Mouse (Mus musculus): Measurements from ENCODE around the gene Strn4. TPM values are rescaled to one million over a fixed set of nuclear protein-coding genes. Genes with fewer than 3 reads are reported as not detected.

The Strn4 gene
- polyA plus RNA-seq, 1 experiment from 2014 or later: 90.9 TPM

- H3K9ac ChIP-seq (ENCODE audit: low read length): peak overlapping the region; percentile 86
- H3K4me3 ChIP-seq (ENCODE audit: control insufficient read depth in 1 of 2, insufficient read depth in 1 of 2, low read depth in 1 of 2, low read length in 2 of 2): peak overlapping the region; percentile 61 to 64
- H3K4me2 ChIP-seq (ENCODE audit: low read length): peak overlapping the region; percentile 88
- no peaks in the 10 kb centered on the region for H3K27me3 ChIP-seq (ENCODE audit: control insufficient read depth, insufficient read depth, low read length)
- H3K36me3 ChIP-seq (ENCODE audit: control insufficient read depth, insufficient read depth, low read length): peaks cover 16% of the 10 kb centered on the region; the same call in 1 of the 2 replicates
- no peak for ATAC-seq (ENCODE audit: insufficient number of reproducible peaks, insufficient read depth, low FRiP score, low read depth)
- H3K4me1 ChIP-seq (ENCODE audit: control insufficient read depth in 2 of 2, insufficient read depth in 2 of 2, low read length in 2 of 2): peaks cover 21 to 36% of the 10 kb centered on the region in 2 experiments
- H3K27ac ChIP-seq (replicated peaks in 1 of 2; ENCODE audit: control insufficient read depth in 1 of 2, insufficient read depth in 1 of 2, low read depth in 2 of 2, low read length in 2 of 2): peak overlapping the region in 1 of 2 experiments; percentile 61; a peak in 2 of 4 replicates
- no peaks in the 10 kb centered on the region for H3K9me3 ChIP-seq (ENCODE audit: control insufficient read depth, low read length)
- 9% methylated on average over 11 of the region's 11 CpGs for WGBS
These were observed 33.0 kb upstream of the Strn4 start for GRCm38 (mm10) chr7:16782555-16783125.

GRCm38 (mm10) chr7:16783224-16783688 is 32.4 kb upstream of the Strn4 start:
- no peak for ATAC-seq (ENCODE audit: insufficient number of reproducible peaks, insufficient read depth, low FRiP score, low read depth)
- Histone ChIP-seq H3K4me1 (ENCODE audit: control insufficient read depth in 2 of 2, insufficient read depth in 2 of 2, low read length in 2 of 2) (peaks cover 21 to 36% of the 10 kb centered on the region in 2 experiments), H3K36me3 (ENCODE audit: control insufficient read depth, insufficient read depth, low read length) (peaks cover 16% of the 10 kb centered on the region; the same call in 1 of the 2 replicates), H3K9me3 (ENCODE audit: control insufficient read depth, low read length) (no peaks in the 10 kb centered on the region), H3K4me2 (ENCODE audit: low read length) (peak overlapping the region; percentile 88), H3K27me3 (ENCODE audit: control insufficient read depth, insufficient read depth, low read length) (no peaks in the 10 kb centered on the region), H3K9ac (ENCODE audit: low read length) (peak overlapping the region; percentile 86), H3K27ac (replicated peaks in 1 of 2; ENCODE audit: control insufficient read depth in 1 of 2, insufficient read depth in 1 of 2, low read depth in 2 of 2, low read length in 2 of 2) (peak overlapping the region; percentile 50 to 61), H3K4me3 (ENCODE audit: control insufficient read depth in 1 of 2, insufficient read depth in 1 of 2, low read depth in 1 of 2, low read length in 2 of 2) (peak overlapping the region; percentile 61 to 64)
- 18% methylated on average over 10 of the region's 10 CpGs for WGBS

- Histone ChIP-seq H3K4me3 (ENCODE audit: control insufficient read depth in 1 of 2, insufficient read depth in 1 of 2, low read depth in 1 of 2, low read length in 2 of 2) (peak overlapping the region; percentile 61 to 64), H3K9me3 (ENCODE audit: control insufficient read depth, low read length) (no peaks in the 10 kb centered on the region), H3K27me3 (ENCODE audit: control insufficient read depth, insufficient read depth, low read length) (no peaks in the 10 kb centered on the region), H3K27ac (replicated peaks in 1 of 2; ENCODE audit: control insufficient read depth in 1 of 2, insufficient read depth in 1 of 2, low read depth in 2 of 2, low read length in 2 of 2) (peak overlapping the region; percentile 50 to 61), H3K9ac (ENCODE audit: low read length) (peak overlapping the region; percentile 86), H3K36me3 (ENCODE audit: control insufficient read depth, insufficient read depth, low read length) (peaks cover 16% of the 10 kb centered on the region; the same call in 1 of the 2 replicates), H3K4me2 (ENCODE audit: low read length) (peak overlapping the region; percentile 88), H3K4me1 (ENCODE audit: control insufficient read depth in 2 of 2, insufficient read depth in 2 of 2, low read length in 2 of 2) (peaks cover 21 to 36% of the 10 kb centered on the region in 2 experiments)
- 35% methylated on average over 17 of the region's 17 CpGs for WGBS
- peak; percentile 45; the same call in 1 of the 2 replicates for ATAC-seq (ENCODE audit: insufficient number of reproducible peaks, insufficient read depth, low FRiP score, low read depth)
These were observed 31.8 kb upstream of the Strn4 start for GRCm38 (mm10) chr7:16783758-16784415.

GRCm38 (mm10) chr7:16784498-16784976 is 31.2 kb upstream of the Strn4 start:
- ATAC-seq (ENCODE audit: insufficient number of reproducible peaks, insufficient read depth, low FRiP score, low read depth): no peak
- peak overlapping the region; percentile 88 for H3K4me2 ChIP-seq (ENCODE audit: low read length)
- peak overlapping the region; percentile 86; the same call in 1 of the 2 replicates for H3K9ac ChIP-seq (ENCODE audit: low read length)
- no peaks in the 10 kb centered on the region for H3K9me3 ChIP-seq (ENCODE audit: control insufficient read depth, low read length)
- peaks cover 21 to 36% of the 10 kb centered on the region in 2 experiments for H3K4me1 ChIP-seq (ENCODE audit: control insufficient read depth in 2 of 2, insufficient read depth in 2 of 2, low read length in 2 of 2)
- H3K27ac ChIP-seq (replicated peaks in 1 of 2; ENCODE audit: control insufficient read depth in 1 of 2, insufficient read depth in 1 of 2, low read depth in 2 of 2, low read length in 2 of 2): peak overlapping the region in 1 of 2 experiments; percentile 61; a peak in 2 of 4 replicates
- H3K36me3 ChIP-seq (ENCODE audit: control insufficient read depth, insufficient read depth, low read length): peaks cover 20% of the 10 kb centered on the region; the same call in 1 of the 2 replicates
- H3K4me3 ChIP-seq (ENCODE audit: control insufficient read depth in 1 of 2, insufficient read depth in 1 of 2, low read depth in 1 of 2, low read length in 2 of 2): peak overlapping the region; percentile 1 to 61; a peak in 1 of 4 replicates
- H3K27me3 ChIP-seq (ENCODE audit: control insufficient read depth, insufficient read depth, low read length): no peaks in the 10 kb centered on the region
- 75% methylated on average over 10 of the region's 10 CpGs for WGBS

GRCm38 (mm10) chr7:16785541-16786083 is 30.1 kb upstream of the Strn4 start:
- 73% methylated on average over 8 of the region's 8 CpGs for WGBS
- Histone ChIP-seq H3K27me3 (ENCODE audit: control insufficient read depth, insufficient read depth, low read length) (no peaks in the 10 kb centered on the region), H3K9me3 (ENCODE audit: control insufficient read depth, low read length) (no peaks in the 10 kb centered on the region), H3K4me3 (ENCODE audit: control insufficient read depth in 1 of 2, insufficient read depth in 1 of 2, low read depth in 1 of 2, low read length in 2 of 2) (no peak overlapping the region), H3K4me2 (ENCODE audit: low read length) (no peak overlapping the region), H3K4me1 (ENCODE audit: control insufficient read depth in 2 of 2, insufficient read depth in 2 of 2, low read length in 2 of 2) (peaks cover 21 to 32% of the 10 kb centered on the region in 2 experiments), H3K27ac (replicated peaks in 1 of 2; ENCODE audit: control insufficient read depth in 1 of 2, insufficient read depth in 1 of 2, low read depth in 2 of 2, low read length in 2 of 2) (no peak overlapping the region), H3K9ac (ENCODE audit: low read length) (no peak overlapping the region; the same call in 1 of the 2 replicates), H3K36me3 (ENCODE audit: control insufficient read depth, insufficient read depth, low read length) (peaks cover 27% of the 10 kb centered on the region)
- ATAC-seq (ENCODE audit: insufficient number of reproducible peaks, insufficient read depth, low FRiP score, low read depth): no peak

- Histone ChIP-seq H3K9ac (ENCODE audit: low read length) (no peak overlapping the region), H3K27me3 (ENCODE audit: control insufficient read depth, insufficient read depth, low read length) (no peaks in the 10 kb centered on the region), H3K36me3 (ENCODE audit: control insufficient read depth, insufficient read depth, low read length) (peaks cover 39% of the 10 kb centered on the region), H3K27ac (replicated peaks in 1 of 2; ENCODE audit: control insufficient read depth in 1 of 2, insufficient read depth in 1 of 2, low read depth in 2 of 2, low read length in 2 of 2) (0 out of 4 replicates have a peak overlapping the region, but pooled peaks of 1 of the 2 experiments have one; percentile 61), H3K4me3 (ENCODE audit: control insufficient read depth in 1 of 2, insufficient read depth in 1 of 2, low read depth in 1 of 2, low read length in 2 of 2) (no peak overlapping the region), H3K4me1 (ENCODE audit: control insufficient read depth in 2 of 2, insufficient read depth in 2 of 2, low read length in 2 of 2) (peaks cover 4 to 18% of the 10 kb centered on the region in 2 experiments), H3K9me3 (ENCODE audit: control insufficient read depth, low read length) (no peaks in the 10 kb centered on the region), H3K4me2 (ENCODE audit: low read length) (no peak overlapping the region)
- ATAC-seq (ENCODE audit: insufficient number of reproducible peaks, insufficient read depth, low FRiP score, low read depth): no peak
- 78% methylated on average over 5 of the region's 5 CpGs for WGBS
These were observed 23.4 kb upstream of the Strn4 start for GRCm38 (mm10) chr7:16792316-16792715.

GRCm38 (mm10) chr7:16793010-16793725 is 22.5 kb upstream of the Strn4 start:
- Histone ChIP-seq H3K4me2 (ENCODE audit: low read length) (peak overlapping the region; percentile 58), H3K27me3 (ENCODE audit: control insufficient read depth, insufficient read depth, low read length) (no peaks in the 10 kb centered on the region), H3K4me1 (ENCODE audit: control insufficient read depth in 2 of 2, insufficient read depth in 2 of 2, low read length in 2 of 2) (peaks cover 4 to 18% of the 10 kb centered on the region in 2 experiments), H3K27ac (replicated peaks in 1 of 2; ENCODE audit: control insufficient read depth in 1 of 2, insufficient read depth in 1 of 2, low read depth in 2 of 2, low read length in 2 of 2) (peak overlapping the region; percentile 10 to 61; a peak in 3 of 4 replicates), H3K9ac (ENCODE audit: low read length) (peak overlapping the region; percentile 55), H3K9me3 (ENCODE audit: control insufficient read depth, low read length) (no peaks in the 10 kb centered on the region), H3K4me3 (ENCODE audit: control insufficient read depth in 1 of 2, insufficient read depth in 1 of 2, low read depth in 1 of 2, low read length in 2 of 2) (peak overlapping the region; percentile 10 to 25), H3K36me3 (ENCODE audit: control insufficient read depth, insufficient read depth, low read length) (peaks cover 46% of the 10 kb centered on the region)
- 0 out of 2 replicates have a peak, but pooled peaks have one; percentile 53 for ATAC-seq (ENCODE audit: insufficient number of reproducible peaks, insufficient read depth, low FRiP score, low read depth)
- 35% methylated on average over 19 of the region's 19 CpGs for WGBS

All from heart, embryonic 14.5 days (tissue).